Mouse (Mus musculus): ENCODE measurements around the gene Fbln2.

- TF ChIP-seq POLR2AphosphoS5 (IDR thresholded peaks at IDR 0.05; ENCODE audit: insufficient replicate concordance, low read depth, low read length), result no peak
- TF ChIP-seq CTCF (IDR thresholded peaks at IDR 0.05; ENCODE audit: low read depth, low read length), result no peak
- TF ChIP-seq TAL1 (conservative IDR thresholded peaks at IDR 0.05; ENCODE audit: low read depth, low read length), result no peak
- no peak for TF ChIP-seq GATA2 (IDR thresholded peaks at IDR 0.05; ENCODE audit: borderline replicate concordance, low read depth, low read length)
- no peak for TF ChIP-seq GATA1 (IDR thresholded peaks at IDR 0.05; ENCODE audit: borderline replicate concordance, low read length)
These were observed 13.8 kb upstream of the Fbln2 start for GRCm38 (mm10) chr6:91198456-91198855.
